Mouse (Mus musculus): Measurements from ENCODE around the gene Ppfia2.

The Ppfia2 gene

DNA sequence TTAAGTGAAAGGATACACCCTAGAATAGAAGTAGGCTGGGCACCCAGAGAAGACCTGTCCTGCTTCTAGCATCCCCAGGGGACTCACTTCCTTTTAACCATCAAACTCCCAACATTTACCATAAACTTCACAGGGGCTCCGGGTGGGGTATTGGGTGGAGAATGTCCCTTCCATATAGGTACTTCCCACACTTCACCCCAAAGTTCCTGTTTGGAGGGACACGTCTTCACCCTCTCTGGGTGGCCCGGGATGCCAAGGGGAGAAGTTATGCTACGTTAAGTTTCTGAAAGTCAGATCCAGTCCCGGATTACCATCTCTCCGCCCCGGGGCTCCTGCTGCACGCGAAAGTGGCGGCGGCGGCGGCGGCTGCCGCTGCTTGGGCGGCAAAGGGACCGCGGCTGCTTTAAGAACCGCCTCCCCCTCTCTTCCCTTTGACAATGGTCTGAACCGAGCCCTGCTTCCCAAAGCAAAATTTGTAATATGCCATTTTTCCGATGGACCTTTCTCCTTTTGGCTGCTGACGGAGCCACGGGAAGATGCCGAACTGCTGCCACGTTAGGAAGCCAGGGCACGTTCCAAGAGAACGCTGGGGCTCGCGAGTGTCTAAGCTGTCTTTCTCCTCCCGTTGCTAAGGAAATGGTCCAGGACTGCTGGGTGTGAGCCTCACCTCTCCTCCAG lies at the start of gene Ppfia2:
Gene Ppfia2 (plus strand): TSS at position 485 of the 678 bp plus-strand sequence.
- DNase-seq (ENCODE audit: low read depth, low spot score) = peak; percentile 37

DNA sequence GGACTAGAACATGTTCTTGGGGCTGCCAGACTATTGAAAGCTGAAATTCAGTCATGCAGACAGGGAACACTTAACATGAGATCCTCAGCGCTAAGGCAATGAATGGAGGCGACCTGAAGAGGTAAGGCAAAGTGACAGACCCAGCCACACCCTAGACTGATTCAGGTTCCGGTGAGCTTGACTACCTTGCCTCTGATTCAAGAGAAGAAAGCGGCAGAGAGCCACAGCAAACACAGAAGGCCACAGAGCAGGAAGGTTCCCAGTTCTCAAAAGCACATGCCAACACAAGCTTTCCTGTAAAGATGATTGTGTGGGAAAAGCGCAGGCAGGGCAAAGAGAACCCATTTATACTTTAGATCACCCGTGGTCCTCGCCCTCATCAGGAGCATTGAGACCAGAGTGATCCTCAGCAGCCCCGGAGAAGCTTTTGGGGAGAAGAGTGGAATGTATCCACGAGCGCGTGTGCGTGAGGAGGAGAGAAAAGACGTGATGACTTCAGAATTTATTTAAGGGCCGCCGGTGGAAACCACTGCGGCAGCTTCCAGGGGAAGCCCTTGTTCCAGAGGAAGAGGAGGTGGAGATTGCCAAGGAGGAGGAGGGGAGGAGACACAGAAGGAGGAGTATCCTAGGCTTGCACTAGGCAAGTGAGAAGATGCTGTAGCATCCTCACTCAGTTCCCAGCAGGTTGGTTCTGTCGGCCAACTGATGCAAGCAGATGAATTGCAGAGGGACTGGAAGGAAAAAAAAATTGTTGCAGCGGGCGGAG lies 1.0 kb upstream of the Ppfia2 start:
- no peak for DNase-seq (ENCODE audit: low read depth, low spot score)

DNA sequence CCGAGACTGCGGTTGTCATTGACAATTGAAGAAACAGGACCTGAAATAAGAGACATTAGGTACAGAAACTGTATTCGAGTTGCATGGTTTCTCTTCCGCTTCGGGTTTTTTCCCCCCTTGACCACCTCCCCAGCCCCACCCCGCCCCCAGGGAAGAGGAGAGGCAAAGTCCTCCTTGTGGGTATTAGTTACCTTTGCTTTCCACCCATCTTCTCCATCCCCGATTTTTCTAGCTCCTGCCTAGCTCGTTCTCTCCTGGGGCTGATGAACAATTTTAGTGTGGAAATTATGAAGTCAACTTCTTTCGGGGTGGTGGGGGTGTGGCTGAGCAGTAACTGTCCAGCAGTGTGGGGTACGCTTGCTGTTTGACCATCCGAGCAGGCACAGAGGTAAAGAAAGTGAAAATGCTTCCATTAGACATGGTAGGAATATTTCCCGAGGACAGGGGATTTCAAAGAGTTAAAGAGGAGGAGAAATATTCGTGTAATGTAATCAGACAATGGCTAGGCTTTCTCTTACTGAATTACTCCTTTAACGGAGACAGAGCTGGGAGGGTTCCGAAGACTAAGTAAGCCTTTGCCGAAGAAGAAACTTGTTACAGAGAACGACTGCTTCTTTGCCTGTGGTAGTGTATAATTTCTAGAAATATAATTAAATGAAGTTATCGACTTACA lies 530 bp downstream of the Ppfia2 start:
- DNase-seq (ENCODE audit: low read depth, low spot score) = no peak

DNA sequence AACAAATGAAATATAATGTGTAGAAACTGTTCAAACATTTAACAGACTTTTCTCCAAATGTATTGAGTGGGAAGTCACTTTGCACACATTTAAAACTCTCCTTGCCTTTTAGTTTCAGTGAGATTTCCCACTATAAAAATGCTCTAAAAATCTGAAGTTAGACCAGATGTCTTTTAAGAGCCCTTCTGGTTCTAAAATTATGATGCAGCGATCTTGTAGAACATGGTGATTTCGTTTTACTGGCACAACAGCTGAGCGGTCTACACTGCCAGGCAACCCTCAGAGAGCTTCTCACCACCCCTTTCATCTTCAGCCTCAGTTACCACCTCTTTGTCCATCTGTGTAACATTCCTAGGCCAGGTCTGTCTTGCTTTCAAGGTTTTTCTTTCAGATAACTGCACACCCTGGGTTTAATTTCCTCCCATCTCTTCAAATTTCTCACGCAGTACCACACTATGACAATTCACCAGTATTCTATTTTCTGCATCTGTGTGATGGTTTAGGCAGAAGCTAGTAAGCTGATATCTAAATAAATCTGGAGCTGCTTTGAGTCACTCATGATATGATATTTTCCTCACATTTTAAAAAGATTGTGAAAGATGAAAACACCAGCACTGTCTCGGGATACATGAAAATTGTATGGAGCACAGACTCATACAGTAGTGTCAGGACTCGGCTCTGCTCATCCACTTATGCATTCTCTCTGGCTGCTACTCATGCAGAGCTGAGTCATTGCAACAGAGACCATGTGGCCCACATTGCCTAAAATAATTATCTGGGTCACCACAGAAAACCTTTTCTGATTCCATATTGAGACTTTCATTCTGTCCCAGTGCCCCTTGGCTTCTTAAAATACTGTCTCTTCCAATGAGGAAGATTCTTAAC lies 39.4 kb downstream of the Ppfia2 start:
- no peak for DNase-seq (ENCODE audit: low read depth, low spot score)

DNA sequence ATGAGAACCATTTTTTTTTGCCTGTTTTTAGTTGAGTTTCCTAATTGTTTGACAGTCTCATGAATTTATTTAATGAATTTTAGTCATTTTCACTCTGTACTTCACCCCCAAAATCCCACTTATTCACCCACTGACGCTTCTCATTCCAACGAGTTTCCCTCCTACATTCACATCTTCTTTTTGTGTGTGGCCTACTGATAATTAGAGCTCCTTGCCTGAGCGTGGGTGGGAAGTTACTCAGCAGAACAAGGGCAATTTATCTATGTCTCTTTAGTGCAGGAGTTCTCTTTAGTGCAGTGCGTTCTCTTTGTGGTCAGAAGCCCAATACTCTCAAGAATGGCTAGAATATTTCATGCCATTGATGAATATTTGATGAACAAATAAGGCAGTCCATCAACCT lies 95.9 kb downstream of the Ppfia2 start:
- no peak for DNase-seq (ENCODE audit: low read depth, low spot score)

DNA sequence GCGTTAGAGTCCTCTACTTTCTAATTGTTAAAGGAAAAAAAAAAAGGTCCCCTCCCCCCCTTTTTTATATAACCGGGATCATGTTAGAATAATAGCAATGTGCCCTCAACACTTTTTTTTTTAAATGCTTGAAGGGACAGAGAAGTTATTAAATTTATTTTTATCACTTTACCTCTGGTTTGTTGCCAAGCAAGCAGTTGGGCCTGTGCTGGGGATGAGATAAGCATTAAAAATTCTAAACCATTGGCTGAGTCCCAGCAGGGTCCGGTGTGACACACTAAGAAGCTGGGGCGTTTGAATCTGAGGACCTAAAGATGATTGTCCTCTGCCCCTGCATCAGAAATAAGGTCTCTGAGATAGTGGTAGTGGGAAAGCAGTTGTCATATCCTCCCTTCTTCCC lies 114.9 kb downstream of the Ppfia2 start:
- no peak for DNase-seq (ENCODE audit: low read depth, low spot score)

DNA sequence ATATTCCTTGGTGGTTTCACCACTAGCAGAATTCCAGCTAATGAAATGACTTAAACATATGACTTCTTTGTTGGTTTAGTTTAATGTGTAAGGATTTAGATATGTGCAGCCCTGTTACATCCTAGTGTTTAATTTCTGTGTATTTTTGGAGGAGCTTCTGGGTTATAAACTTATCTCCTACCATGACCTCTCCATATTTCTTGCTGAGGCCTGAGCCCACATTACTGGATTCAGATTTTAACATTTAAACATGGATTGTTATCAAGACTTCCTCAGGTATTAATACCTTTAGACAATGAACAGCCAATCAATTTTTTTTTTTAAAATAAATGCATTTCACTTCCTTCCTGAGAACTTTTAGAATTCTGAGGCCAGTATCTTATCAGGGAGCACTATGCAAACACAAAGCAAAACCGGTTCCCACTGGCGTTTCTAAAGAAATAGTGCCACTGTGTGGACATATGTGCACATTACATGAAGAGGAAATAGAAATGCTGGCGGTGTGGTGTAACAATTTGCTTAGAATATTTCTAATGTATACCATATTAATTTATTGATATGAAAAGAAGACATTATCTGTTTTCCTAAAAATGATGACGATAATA lies 115.4 kb downstream of the Ppfia2 start:
- DNase-seq (ENCODE audit: low read depth, low spot score) = peak; percentile 37

DNA sequence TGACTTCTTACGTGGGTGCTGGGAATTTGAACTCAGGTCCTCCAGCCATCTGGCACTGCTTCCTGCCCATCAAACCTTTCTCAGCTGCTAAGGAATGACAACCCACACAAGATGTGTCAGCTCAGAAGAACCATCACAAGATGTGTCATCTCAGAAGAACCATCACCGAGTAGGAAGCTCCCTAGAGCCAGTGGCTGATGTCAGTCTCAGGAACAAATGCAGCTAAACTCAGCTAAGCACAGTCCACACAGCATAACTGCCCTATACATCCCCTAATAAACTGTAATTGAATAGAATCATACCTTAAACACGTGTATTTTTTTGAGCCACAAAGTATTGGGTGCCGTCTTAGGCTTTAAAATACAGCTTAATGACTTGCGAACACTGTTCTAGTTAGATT lies 117.7 kb downstream of the Ppfia2 start:
- no peak for DNase-seq (ENCODE audit: low read depth, low spot score)

DNA sequence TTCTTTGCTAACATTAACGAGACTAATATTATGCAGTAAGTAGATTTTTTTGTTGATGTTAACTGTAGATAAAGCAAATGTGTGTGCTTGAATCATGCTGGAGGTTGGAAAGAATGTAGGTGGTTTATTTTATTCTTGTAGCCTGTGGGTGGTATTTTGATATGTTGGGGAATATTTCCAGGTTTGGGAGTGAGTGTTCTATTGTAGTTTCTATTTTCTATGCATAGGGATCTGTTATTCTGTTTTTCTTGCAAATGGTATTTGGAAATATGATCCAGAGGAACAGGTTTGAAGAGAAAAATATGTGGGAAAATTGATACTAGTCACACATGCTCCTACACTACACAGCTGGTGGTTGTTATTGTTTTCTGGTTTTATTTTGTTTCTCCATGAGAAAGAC lies 120.8 kb downstream of the Ppfia2 start:
- no peak for DNase-seq (ENCODE audit: low read depth, low spot score)

DNA sequence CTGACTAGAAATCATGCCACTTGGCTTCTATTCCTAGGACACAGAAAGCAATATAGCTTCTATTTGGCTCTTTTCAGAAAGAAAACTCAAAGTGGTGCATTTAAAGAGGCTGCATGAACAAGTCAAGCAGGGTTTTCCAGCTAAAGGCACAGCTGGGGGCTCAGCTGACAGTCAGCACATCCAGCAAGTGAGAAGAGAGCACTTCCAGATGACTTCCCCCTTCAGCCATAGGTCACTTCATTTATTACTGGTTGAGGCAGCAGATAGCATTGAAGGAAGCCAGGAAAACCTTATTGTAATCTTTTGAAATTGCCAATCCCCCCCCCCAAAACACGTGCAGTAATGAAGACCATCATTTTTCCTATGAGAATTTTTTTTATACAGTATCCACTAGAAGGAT lies 126.8 kb downstream of the Ppfia2 start:
- no peak for DNase-seq (ENCODE audit: low read depth, low spot score)

DNA sequence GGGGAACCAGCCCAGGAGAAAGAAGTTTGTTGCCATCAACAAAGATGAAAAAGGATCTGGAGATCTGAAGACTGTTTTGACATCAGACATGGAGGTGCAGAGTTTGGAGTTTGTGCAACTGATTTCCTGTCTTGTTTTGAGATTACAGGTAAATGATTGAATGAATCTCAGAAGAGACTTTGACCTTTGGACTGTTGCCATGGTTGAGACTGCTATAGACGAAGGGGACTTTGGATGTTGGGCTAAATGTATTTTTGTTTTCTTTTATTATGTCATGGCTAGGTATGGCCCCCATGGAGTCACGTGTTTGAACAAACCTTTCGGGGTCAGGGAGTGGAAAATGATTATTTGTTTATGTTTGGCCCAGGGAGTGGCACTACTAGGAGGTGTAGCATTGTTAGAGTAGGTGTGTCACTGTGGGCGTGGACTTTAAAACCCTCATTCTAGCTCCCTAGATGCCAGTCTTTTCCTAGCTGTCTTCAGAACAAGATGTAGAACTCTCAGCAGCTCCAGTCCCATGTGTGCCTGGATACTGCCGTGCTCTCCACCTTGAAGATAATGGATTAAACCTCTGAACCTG lies 133.3 kb downstream of the Ppfia2 start:
- DNase-seq (ENCODE audit: low read depth, low spot score) = no peak

DNA sequence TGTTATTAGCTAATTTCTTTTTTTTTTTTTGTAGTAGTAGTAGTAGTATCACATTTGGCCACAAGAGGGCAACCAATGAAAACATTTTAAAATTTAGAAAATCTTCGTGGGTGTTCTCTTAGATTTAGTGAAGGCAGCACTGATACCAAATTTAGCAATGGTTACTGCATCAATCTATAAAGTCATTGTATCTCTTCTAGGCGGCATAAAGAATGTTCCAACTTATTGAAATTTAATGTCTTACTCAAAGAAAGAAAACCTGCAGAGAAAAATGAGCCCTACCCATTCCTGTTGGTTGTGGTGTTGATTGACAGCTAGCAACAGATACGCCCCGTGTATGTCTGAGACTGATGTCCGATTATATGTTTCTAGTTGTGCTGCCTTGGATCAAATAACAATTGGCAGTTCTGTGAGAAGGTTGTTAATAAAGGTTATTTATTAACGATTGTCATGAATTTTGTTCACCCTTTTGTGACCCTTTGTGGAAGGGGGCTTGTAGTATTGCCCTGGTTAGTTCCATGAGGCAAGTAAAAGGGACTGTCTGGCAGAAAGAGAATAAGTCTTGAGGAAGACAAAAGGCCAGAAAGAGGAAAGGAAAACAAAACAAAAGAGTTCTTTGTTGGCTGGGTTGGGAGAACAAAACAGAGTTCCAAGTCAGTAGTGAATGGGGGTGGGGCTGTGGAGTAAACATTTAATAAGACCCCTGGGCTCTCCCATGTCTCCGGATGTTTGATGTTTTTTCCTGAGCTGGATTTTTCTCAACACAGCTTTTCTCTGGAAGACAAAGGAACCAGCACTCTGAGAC lies 139.2 kb downstream of the Ppfia2 start:
- DNase-seq (ENCODE audit: low read depth, low spot score) = peak; percentile 29

DNA sequence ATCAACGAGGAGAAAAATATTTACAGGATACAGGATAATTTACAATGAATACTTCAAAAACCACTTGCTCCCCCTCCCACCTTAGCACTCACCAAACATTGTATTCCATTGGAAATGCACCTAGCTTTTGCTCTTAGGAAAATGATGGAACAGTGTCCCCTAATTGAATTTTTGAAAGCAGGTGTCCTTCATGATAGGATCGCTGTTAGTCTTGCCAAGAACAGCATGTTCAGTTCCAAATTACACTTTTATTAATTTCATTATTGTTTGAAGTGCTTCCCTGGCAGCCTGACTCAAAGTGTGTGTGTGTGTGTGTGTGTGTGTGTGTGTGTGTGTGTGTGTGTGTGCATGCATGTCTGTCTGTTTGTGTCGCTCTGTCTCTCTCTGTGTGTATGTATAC lies 140.1 kb downstream of the Ppfia2 start:
- DNase-seq (ENCODE audit: low read depth, low spot score) = no peak

DNA sequence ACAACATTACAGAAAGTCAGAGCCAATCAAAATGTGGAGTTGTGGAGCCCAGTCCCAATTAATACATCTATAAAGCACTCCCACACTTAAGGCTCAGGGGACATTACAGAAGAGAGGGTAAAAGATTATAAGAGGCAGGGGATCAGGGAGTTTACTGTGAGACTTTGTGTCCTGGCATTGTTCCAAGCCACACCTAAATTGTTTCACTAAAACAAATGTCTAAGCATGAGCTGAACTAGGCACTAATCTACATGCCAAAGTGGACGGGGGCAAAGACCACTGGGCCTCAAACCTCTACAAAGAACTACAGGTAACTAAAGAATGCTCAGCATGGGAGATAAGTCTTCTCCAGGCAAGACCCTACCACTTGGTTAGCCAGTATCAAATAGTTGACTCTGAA lies 148.1 kb downstream of the Ppfia2 start:
- no peak for DNase-seq (ENCODE audit: low read depth, low spot score)

DNA sequence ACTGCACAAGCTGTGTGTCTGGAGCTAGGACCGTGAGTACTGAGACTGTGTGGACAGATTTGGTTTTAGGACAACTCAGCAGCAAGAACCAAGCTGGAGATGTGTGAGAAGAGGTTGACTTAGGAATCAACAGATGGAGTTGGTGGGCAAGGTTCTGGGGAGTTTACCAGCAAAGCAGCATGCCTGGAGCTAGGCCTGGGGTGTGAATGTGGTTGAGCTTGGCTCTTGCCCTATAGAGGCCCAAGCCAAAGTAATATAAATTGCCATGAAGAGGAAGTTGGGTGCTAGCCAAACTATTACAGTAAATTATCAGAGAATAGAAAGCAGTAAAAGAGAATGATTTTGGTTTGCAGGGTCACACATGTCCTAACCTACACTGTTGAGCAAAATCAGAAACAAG lies 150.8 kb downstream of the Ppfia2 start:
- no peak for DNase-seq (ENCODE audit: low read depth, low spot score)

DNA sequence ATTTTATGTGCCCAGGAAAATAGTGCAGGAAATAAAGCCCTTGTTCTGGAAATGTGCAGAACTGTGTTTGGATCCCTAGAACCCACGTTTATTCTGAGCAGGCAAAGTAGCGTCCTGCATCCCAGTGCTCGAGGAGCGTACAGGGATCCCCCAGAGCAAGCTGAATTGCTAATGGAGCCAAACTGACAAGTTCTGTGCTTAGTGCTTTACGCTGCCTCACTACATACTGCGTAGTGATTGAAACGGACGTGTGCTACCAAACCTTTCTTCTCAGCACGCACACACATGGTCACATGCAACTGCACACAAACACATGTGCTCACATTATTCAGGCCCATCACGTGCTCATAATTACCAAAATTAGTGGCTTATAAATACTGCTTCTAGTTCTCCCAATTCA lies 153.2 kb downstream of the Ppfia2 start:
- no peak for DNase-seq (ENCODE audit: low read depth, low spot score)

DNA sequence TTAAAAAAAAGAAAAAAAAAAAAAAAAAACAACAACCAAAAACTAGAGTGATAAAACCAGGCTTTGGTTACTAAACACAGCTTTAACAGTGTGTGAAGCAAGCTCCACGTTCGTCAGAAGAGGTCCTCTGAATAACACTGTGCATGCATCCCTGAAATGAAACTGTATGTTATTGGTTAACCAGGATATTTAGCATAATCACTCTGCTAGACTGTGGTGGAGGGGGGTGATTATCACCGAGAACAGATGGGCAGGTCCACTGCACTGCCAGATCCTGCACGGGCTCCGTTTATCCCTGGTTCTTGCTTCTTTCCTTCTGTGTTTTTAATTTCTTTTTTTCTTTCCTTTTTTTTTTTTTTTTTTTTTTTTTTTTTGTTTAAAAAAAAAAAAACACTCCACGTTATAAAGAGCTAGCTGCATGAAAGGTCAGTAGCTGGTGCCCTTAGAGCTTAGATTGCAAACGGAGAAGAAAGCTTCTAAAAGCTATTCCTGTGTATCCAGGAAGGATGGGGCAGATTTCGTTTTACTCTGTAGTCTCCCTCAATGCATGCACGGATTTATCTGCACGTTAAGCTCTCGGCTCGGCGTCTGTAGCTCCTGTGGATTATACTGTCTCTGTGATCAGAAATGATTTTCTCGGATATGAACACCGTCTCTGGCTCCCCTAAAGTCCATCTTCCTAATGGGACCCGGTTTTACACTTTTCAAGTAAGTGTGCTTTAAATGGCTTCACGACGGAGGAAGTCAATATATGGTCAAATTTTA lies 162.2 kb downstream of the Ppfia2 start:
- no peak for DNase-seq (ENCODE audit: low read depth, low spot score)

DNA sequence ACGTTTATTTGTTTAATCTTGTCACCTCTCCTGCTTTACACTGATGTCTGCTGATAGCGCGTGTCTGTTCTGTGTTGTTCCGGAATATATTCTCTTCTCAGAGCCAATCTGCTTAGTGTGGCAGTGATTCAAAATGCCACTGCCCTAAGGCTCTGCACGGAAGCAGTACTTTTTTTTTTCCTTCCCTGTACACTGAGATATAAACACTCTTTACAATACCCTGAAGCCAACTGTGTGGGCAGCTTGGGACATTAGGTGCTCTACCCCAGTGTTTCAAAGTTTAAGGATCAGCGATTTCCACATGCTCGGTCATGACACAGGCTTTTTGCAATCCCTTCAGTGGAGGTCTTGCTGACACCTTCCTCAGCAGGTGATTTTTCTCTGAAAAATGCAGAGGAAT lies 163.8 kb downstream of the Ppfia2 start:
- DNase-seq (ENCODE audit: low read depth, low spot score) = no peak

DNA sequence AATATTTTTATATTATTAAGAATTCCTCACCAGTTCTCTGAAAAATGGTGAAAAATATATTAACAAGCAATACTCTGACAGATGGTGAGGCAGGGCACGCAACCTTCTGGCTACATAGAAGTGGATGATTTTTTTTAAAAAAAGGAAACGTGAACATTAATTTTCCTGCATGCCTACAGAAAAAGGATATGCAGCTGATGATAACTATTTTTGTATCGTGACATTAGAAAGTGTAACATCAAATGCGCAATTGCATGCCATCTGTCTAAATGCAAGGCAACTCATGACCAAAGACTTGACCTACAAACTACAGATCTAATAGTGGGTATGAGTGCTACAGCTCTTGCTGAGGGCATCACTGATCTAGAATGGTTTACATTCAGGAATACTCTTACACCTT lies 182.1 kb downstream of the Ppfia2 start:
- DNase-seq (ENCODE audit: low read depth, low spot score) = no peak

All from ZHBTc4 (cell line).